Mouse (Mus musculus): ENCODE results near the gene Eml1. TPM values are rescaled to one million over a fixed set of nuclear protein-coding genes. Genes with fewer than 3 reads are reported as not detected.

The Eml1 gene
- total and polyA plus RNA-seq, 2 experiments from 2014 or later: 41.2 to 55.2 TPM

GRCm38 (mm10) chr12:108386476-108387232 is 15.9 kb downstream of the Eml1 start:
- WGBS: 23% methylated on average over 13 of the region's 13 CpGs
- H3K4me1 ChIP-seq (ENCODE audit: insufficient read depth, low read length): 0 out of 2 replicates have a peak, but pooled peaks cover 11% of the 10 kb centered on the region
- no peaks in the 10 kb centered on the region for H3K27me3 ChIP-seq (ENCODE audit: insufficient read depth, low read length)
- no peaks in the 10 kb centered on the region for H3K36me3 ChIP-seq (ENCODE audit: insufficient read depth, low read length)
- no peak overlapping the region for H3K27ac ChIP-seq
- H3K9ac ChIP-seq (replicated peaks; ENCODE audit: low read length): no peak overlapping the region
- TF ChIP-seq CTCF (IDR thresholded peaks at IDR 0.05; ENCODE audit: low read depth): no peak
- H3K4me2 ChIP-seq (ENCODE audit: low read depth, low read length): no peak overlapping the region
- DNase-seq (ENCODE audit: low spot score) (peak; percentile 74), ATAC-seq (peak; percentile 62; the same call in 1 of the 2 replicates)
- no peaks in the 10 kb centered on the region for H3K9me3 ChIP-seq (ENCODE audit: low read length)
- no peak overlapping the region for H3K4me3 ChIP-seq (ENCODE audit: low read length)

- WGBS: 35% methylated on average over 3 of the region's 3 CpGs
- Histone ChIP-seq H3K4me3 (ENCODE audit: low read length) (no peak overlapping the region), H3K27ac (no peak overlapping the region)
Observed at GRCm38 (mm10) chr12:108389718-108390117, 19.0 kb downstream of the Eml1 start.

GRCm38 (mm10) chr12:108392254-108393044 is 21.7 kb downstream of the Eml1 start:
- Histone ChIP-seq H3K4me2 (ENCODE audit: low read depth, low read length) (no peak overlapping the region), H3K36me3 (ENCODE audit: insufficient read depth, low read length) (no peaks in the 10 kb centered on the region), H3K27me3 (ENCODE audit: insufficient read depth, low read length) (no peaks in the 10 kb centered on the region), H3K4me1 (ENCODE audit: insufficient read depth, low read length) (peaks cover 25% of the 10 kb centered on the region), H3K27ac (no peak overlapping the region), H3K4me3 (ENCODE audit: low read length) (no peak overlapping the region), H3K9ac (replicated peaks; ENCODE audit: low read length) (no peak overlapping the region), H3K9me3 (ENCODE audit: low read length) (no peaks in the 10 kb centered on the region)
- no peak for TF ChIP-seq CTCF (IDR thresholded peaks at IDR 0.05; ENCODE audit: low read depth)
- ATAC-seq (no peak), DNase-seq (ENCODE audit: low spot score) (no peak)
- 66% methylated on average over 12 of the region's 12 CpGs for WGBS

More at GRCm38 (mm10) chr12:108389718-108390117, 19.0 kb downstream of the Eml1 start:
- H3K27me3 ChIP-seq (ENCODE audit: insufficient read depth, low read length): no peaks in the 10 kb centered on the region
- no peak for ATAC-seq
- no peak for TF ChIP-seq CTCF (IDR thresholded peaks at IDR 0.05; ENCODE audit: low read depth)
- H3K4me1 ChIP-seq (ENCODE audit: insufficient read depth, low read length): peaks cover 17% of the 10 kb centered on the region; the same call in 1 of the 2 replicates
- H3K9me3 ChIP-seq (ENCODE audit: low read length): no peaks in the 10 kb centered on the region
- H3K36me3 ChIP-seq (ENCODE audit: insufficient read depth, low read length): no peaks in the 10 kb centered on the region
- no peak overlapping the region for H3K9ac ChIP-seq (replicated peaks; ENCODE audit: low read length)
- no peak overlapping the region for H3K4me2 ChIP-seq (ENCODE audit: low read depth, low read length)
- DNase-seq (ENCODE audit: low spot score): no peak

- Histone ChIP-seq H3K4me3 (ENCODE audit: low read length) (no peak overlapping the region), H3K36me3 (ENCODE audit: insufficient read depth, low read length) (no peaks in the 10 kb centered on the region), H3K4me1 (ENCODE audit: insufficient read depth, low read length) (peaks cover 30% of the 10 kb centered on the region), H3K9me3 (ENCODE audit: low read length) (no peaks in the 10 kb centered on the region), H3K4me2 (ENCODE audit: low read depth, low read length) (no peak overlapping the region), H3K27me3 (ENCODE audit: insufficient read depth, low read length) (no peaks in the 10 kb centered on the region), H3K9ac (replicated peaks; ENCODE audit: low read length) (no peak overlapping the region), H3K27ac (no peak overlapping the region)
- DNase-seq (ENCODE audit: low spot score): no peak
- ATAC-seq: no peak
- 69% methylated on average over 4 of the region's 4 CpGs for WGBS
- no peak for TF ChIP-seq CTCF (IDR thresholded peaks at IDR 0.05; ENCODE audit: low read depth)
Observed at GRCm38 (mm10) chr12:108393082-108393481, 22.3 kb downstream of the Eml1 start.

- Histone ChIP-seq H3K4me3 (ENCODE audit: low read length) (no peak overlapping the region), H3K9ac (replicated peaks; ENCODE audit: low read length) (no peak overlapping the region), H3K9me3 (ENCODE audit: low read length) (no peaks in the 10 kb centered on the region), H3K27me3 (ENCODE audit: insufficient read depth, low read length) (no peaks in the 10 kb centered on the region), H3K36me3 (ENCODE audit: insufficient read depth, low read length) (no peaks in the 10 kb centered on the region), H3K27ac (no peak overlapping the region), H3K4me1 (ENCODE audit: insufficient read depth, low read length) (peaks cover 30% of the 10 kb centered on the region), H3K4me2 (ENCODE audit: low read depth, low read length) (no peak overlapping the region)
- 70% methylated on average over 4 of the region's 4 CpGs for WGBS
- DNase-seq (ENCODE audit: low spot score) (peak; percentile 35), ATAC-seq (no peak)
- no peak for TF ChIP-seq CTCF (IDR thresholded peaks at IDR 0.05; ENCODE audit: low read depth)
Observed at GRCm38 (mm10) chr12:108393637-108394036, 22.9 kb downstream of the Eml1 start.

GRCm38 (mm10) chr12:108394534-108395284 is 24.0 kb downstream of the Eml1 start:
- H3K36me3 ChIP-seq (ENCODE audit: insufficient read depth, low read length): no peaks in the 10 kb centered on the region
- H3K4me1 ChIP-seq (ENCODE audit: insufficient read depth, low read length): peaks cover 30% of the 10 kb centered on the region
- WGBS: 90% methylated on average over 17 of the region's 17 CpGs
- ATAC-seq: no peak
- no peak for DNase-seq (ENCODE audit: low spot score)
- H3K9ac ChIP-seq (replicated peaks; ENCODE audit: low read length): no peak overlapping the region
- H3K27me3 ChIP-seq (ENCODE audit: insufficient read depth, low read length): no peaks in the 10 kb centered on the region
- H3K4me2 ChIP-seq (ENCODE audit: low read depth, low read length): no peak overlapping the region
- H3K27ac ChIP-seq: peak overlapping the region; percentile 78; the same call in 1 of the 2 replicates
- no peaks in the 10 kb centered on the region for H3K9me3 ChIP-seq (ENCODE audit: low read length)
- H3K4me3 ChIP-seq (ENCODE audit: low read length): no peak overlapping the region
- no peak for TF ChIP-seq CTCF (IDR thresholded peaks at IDR 0.05; ENCODE audit: low read depth)

All from hindbrain, postnatal 0 days (tissue).